Mouse (Mus musculus): Measurements from ENCODE around the gene Ric1. TPM values are rescaled to one million over a fixed set of nuclear protein-coding genes. Genes with fewer than 3 reads are reported as not detected.

Ric1 gene
- polyA plus RNA-seq, 1 experiment from 2014 or later: 18.4 TPM

DNA sequence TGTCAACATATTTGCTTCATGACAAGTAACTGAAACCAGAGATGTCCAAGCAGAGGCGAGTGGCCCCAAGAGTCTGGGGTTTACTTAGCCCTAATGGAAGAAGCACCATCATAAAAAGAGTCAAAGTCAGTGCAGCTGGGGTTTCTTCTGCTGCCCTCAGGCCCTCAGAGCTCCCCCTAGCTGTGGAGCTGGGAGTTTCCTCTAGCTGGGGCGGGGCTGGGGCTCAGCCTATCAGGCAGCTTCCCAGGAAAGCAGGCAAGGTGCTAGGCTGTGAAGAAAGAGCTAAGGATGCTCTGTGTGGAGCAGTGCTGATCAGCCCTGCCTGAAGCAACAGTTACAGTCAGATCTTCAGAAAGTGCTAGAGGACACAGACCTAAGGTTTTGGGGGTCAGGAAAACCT, 74.9 kb downstream of the Ric1 start:
- Histone ChIP-seq H3K27ac (ENCODE audit: low read depth, low read length) (no peak overlapping the region), H3K4me3 (ENCODE audit: low read depth, low read length) (no peak overlapping the region), H3K9ac (ENCODE audit: low read depth, low read length) (no peak overlapping the region), H3K9me3 (ENCODE audit: control insufficient read depth, low read length) (no peaks in the 10 kb centered on the region), H3K36me3 (ENCODE audit: control insufficient read depth, insufficient read depth, low read length) (peaks cover 3% of the 10 kb centered on the region; the same call in 1 of the 2 replicates), H3K4me1 (replicated peaks; ENCODE audit: control insufficient read depth, insufficient read depth, low read length) (no peaks in the 10 kb centered on the region), H3K27me3 (ENCODE audit: control insufficient read depth, insufficient read depth, low read length) (no peaks in the 10 kb centered on the region), H3K4me2 (replicated peaks; ENCODE audit: low read depth, low read length) (no peak overlapping the region)
- DNase-seq (ENCODE audit: low spot score): no peak
- ATAC-seq (ENCODE audit: low FRiP score): no peak
- 93% methylated on average over 2 of the region's 2 CpGs for WGBS

DNA sequence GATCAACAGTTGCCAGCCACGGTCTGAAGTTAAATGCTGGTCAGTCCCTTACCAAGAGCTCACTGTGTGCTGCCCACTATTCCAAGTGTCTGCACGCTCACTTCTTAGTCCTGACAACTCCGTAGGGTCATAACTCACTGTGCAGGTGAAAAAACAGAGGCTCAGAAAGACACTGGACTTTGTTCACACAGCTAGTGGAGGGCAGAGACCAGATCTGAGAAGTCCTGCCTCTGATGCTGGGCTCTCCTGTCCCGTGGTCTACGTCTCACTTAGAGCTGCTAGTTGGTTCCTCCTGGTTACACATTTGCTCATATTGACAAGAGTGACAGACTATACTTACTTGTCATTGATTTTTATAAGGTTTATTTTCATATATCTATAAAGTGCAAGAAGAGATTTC, 76.9 kb downstream of the Ric1 start:
- no peak overlapping the region for H3K27ac ChIP-seq (ENCODE audit: low read depth, low read length)
- WGBS: 92% methylated on average over 5 of the region's 5 CpGs
- DNase-seq (ENCODE audit: low spot score) (no peak), ATAC-seq (ENCODE audit: low FRiP score) (no peak)
- peaks cover 5% of the 10 kb centered on the region; the same call in 1 of the 2 replicates for H3K36me3 ChIP-seq (ENCODE audit: control insufficient read depth, insufficient read depth, low read length)
- no peaks in the 10 kb centered on the region for H3K4me1 ChIP-seq (replicated peaks; ENCODE audit: control insufficient read depth, insufficient read depth, low read length)
- H3K9me3 ChIP-seq (ENCODE audit: control insufficient read depth, low read length): no peaks in the 10 kb centered on the region
- no peak overlapping the region for H3K9ac ChIP-seq (ENCODE audit: low read depth, low read length)
- no peak overlapping the region for H3K4me3 ChIP-seq (ENCODE audit: low read depth, low read length)
- no peak overlapping the region for H3K4me2 ChIP-seq (replicated peaks; ENCODE audit: low read depth, low read length)
- no peaks in the 10 kb centered on the region for H3K27me3 ChIP-seq (ENCODE audit: control insufficient read depth, insufficient read depth, low read length)

DNA sequence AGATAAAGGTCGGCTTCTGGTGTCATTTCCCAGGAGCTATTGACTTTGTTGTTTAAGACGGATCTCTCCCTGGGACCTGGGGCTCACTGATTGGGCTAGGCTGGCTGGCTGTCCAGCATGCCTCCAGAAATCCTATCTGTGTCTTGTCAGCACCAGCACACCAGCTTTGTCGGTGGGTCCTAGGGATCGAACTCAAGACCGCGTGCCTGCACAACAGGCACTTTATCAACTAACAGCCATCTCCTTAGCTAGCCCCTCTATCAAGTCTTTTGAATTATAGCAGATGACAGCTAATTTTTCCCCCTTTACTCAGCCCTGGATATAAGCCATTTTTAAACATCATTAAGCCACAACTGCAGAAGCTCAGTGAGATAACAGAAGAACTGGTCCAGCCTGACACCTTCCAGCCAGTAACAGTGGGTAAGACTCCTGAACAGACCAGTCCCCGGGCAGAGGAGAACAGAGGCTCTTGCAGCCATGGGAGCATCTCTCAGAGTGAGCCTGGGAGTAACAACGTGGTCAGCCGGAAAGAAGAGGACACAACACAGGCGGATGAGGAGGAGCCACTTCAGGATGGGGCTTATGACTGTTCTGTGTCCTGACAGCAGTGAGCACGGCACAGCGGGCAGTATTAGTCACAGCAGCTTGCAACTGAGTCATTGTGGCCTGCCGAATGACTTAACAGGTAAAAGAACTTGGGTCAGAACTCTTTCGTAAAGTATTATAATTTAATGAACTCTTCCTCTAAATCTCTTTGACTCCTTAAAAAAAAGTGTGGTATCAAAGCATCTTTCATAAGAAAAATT, 81.7 kb downstream of the Ric1 start:
- Histone ChIP-seq H3K4me1 (replicated peaks; ENCODE audit: control insufficient read depth, insufficient read depth, low read length) (no peaks in the 10 kb centered on the region), H3K36me3 (ENCODE audit: control insufficient read depth, insufficient read depth, low read length) (0 out of 2 replicates have a peak, but pooled peaks cover 3% of the 10 kb centered on the region), H3K9ac (ENCODE audit: low read depth, low read length) (no peak overlapping the region), H3K27me3 (ENCODE audit: control insufficient read depth, insufficient read depth, low read length) (no peaks in the 10 kb centered on the region), H3K4me2 (replicated peaks; ENCODE audit: low read depth, low read length) (no peak overlapping the region), H3K9me3 (ENCODE audit: control insufficient read depth, low read length) (no peaks in the 10 kb centered on the region), H3K27ac (ENCODE audit: low read depth, low read length) (no peak overlapping the region), H3K4me3 (ENCODE audit: low read depth, low read length) (no peak overlapping the region)
- ATAC-seq (ENCODE audit: low FRiP score) (no peak), DNase-seq (ENCODE audit: low spot score) (no peak)
- WGBS: 88% methylated on average over 14 of the region's 14 CpGs

DNA sequence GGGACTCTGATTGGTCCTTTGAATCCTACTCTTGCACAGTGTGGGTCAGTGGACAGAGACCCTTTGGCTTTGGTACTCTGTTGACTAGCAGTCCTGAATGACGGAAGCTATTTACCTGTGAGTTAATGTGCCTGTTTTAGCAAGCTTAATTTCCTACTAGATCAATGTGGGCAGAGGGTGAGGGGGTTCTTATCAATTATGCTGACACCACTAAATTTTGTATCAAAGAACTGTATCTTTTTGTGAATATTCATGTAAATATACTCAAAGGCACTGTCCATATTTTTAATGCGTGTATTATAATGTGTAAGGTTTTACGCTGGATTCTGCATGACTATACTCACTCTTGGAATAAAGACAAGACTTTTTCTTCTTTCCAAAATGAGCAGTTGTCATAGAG, 82.6 kb downstream of the Ric1 start:
- no peak overlapping the region for H3K4me3 ChIP-seq (ENCODE audit: low read depth, low read length)
- H3K9me3 ChIP-seq (ENCODE audit: control insufficient read depth, low read length): no peaks in the 10 kb centered on the region
- no peaks in the 10 kb centered on the region for H3K27me3 ChIP-seq (ENCODE audit: control insufficient read depth, insufficient read depth, low read length)
- 0 out of 2 replicates have a peak, but pooled peaks cover 3% of the 10 kb centered on the region for H3K36me3 ChIP-seq (ENCODE audit: control insufficient read depth, insufficient read depth, low read length)
- no peak for ATAC-seq (ENCODE audit: low FRiP score)
- no peak overlapping the region for H3K27ac ChIP-seq (ENCODE audit: low read depth, low read length)
- H3K4me1 ChIP-seq (replicated peaks; ENCODE audit: control insufficient read depth, insufficient read depth, low read length): no peaks in the 10 kb centered on the region
- H3K4me2 ChIP-seq (replicated peaks; ENCODE audit: low read depth, low read length): no peak overlapping the region
- no peak overlapping the region for H3K9ac ChIP-seq (ENCODE audit: low read depth, low read length)
- DNase-seq (ENCODE audit: low spot score): no peak
- 89% methylated on average over 3 of the region's 3 CpGs for WGBS

DNA sequence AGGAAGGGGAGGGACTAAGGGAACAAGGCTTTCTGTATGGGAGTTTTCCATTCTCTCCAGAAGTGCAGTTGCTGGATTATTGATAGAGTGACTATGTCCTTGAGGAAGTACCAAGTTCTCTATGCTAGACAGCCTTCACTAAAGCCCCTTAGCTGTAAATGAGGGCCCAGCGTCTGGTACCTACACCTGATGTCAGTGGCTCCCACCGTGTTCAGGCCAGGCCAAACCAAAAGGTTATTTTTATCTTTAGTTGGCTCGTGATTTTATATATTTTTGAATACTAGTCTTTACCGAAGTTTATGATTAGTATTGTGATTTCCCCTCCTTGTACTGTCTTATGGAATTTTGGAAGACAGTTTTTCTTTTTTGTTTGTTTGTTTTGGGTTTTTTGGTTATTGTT, 85.4 kb downstream of the Ric1 start:
- Histone ChIP-seq H3K9me3 (ENCODE audit: control insufficient read depth, low read length) (no peaks in the 10 kb centered on the region), H3K27me3 (ENCODE audit: control insufficient read depth, insufficient read depth, low read length) (no peaks in the 10 kb centered on the region), H3K4me2 (replicated peaks; ENCODE audit: low read depth, low read length) (no peak overlapping the region), H3K4me3 (ENCODE audit: low read depth, low read length) (no peak overlapping the region), H3K27ac (ENCODE audit: low read depth, low read length) (no peak overlapping the region), H3K9ac (ENCODE audit: low read depth, low read length) (no peak overlapping the region), H3K4me1 (replicated peaks; ENCODE audit: control insufficient read depth, insufficient read depth, low read length) (no peaks in the 10 kb centered on the region), H3K36me3 (ENCODE audit: control insufficient read depth, insufficient read depth, low read length) (0 out of 2 replicates have a peak, but pooled peaks cover 3% of the 10 kb centered on the region)
- no peak for ATAC-seq (ENCODE audit: low FRiP score)
- no peak for DNase-seq (ENCODE audit: low spot score)
- 94% methylated on average over 4 of the region's 4 CpGs for WGBS

DNA sequence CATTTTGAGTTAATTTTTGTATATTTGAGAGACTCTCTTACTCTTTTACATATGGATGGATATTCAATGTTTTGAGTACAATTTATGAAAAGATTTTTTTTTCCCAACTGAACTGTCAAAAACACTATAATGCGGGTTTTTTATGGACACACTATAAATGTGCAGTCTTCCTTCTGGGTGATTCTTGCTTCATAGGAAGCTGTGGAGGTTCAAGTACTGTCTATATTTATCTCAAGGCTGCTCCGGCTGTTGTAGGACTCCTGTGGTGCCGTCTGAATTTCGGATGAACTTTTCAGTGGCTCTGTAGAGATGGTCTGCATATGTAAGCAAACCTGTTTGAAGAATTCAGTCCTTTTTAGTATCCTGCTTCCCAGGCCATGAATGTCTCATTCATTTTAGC, 86.1 kb downstream of the Ric1 start:
- Histone ChIP-seq H3K4me3 (ENCODE audit: low read depth, low read length) (no peak overlapping the region), H3K36me3 (ENCODE audit: control insufficient read depth, insufficient read depth, low read length) (0 out of 2 replicates have a peak, but pooled peaks cover 3% of the 10 kb centered on the region), H3K27ac (ENCODE audit: low read depth, low read length) (no peak overlapping the region), H3K9me3 (ENCODE audit: control insufficient read depth, low read length) (no peaks in the 10 kb centered on the region), H3K4me1 (replicated peaks; ENCODE audit: control insufficient read depth, insufficient read depth, low read length) (no peaks in the 10 kb centered on the region), H3K9ac (ENCODE audit: low read depth, low read length) (no peak overlapping the region), H3K27me3 (ENCODE audit: control insufficient read depth, insufficient read depth, low read length) (no peaks in the 10 kb centered on the region), H3K4me2 (replicated peaks; ENCODE audit: low read depth, low read length) (no peak overlapping the region)
- DNase-seq (ENCODE audit: low spot score) (no peak), ATAC-seq (ENCODE audit: low FRiP score) (no peak)
- 83% methylated on average over 4 of the region's 4 CpGs for WGBS

DNA sequence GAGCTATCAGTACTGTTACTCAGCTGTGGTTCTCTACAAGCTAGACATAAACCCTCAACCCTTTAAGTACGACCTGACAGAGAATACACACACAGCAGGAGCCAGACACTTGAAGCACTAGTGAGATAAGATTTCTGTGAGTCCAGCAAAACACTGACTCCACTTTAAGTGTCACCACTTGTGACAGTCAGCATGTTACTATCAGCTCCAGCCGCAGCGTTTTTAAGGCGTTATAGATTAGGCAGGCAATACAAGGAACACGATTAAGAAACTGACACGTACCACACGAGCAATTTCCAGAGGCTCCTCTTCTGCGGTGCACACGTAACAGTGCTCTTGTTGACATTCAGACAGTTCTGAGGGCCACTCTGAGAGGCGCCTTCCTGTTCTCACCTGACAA, 88.8 kb downstream of the Ric1 start:
- H3K27me3 ChIP-seq (ENCODE audit: control insufficient read depth, insufficient read depth, low read length): no peaks in the 10 kb centered on the region
- no peak overlapping the region for H3K4me2 ChIP-seq (replicated peaks; ENCODE audit: low read depth, low read length)
- WGBS: 93% methylated on average over 10 of the region's 10 CpGs
- H3K9ac ChIP-seq (ENCODE audit: low read depth, low read length): no peak overlapping the region
- ATAC-seq (ENCODE audit: low FRiP score): no peak
- no peaks in the 10 kb centered on the region for H3K9me3 ChIP-seq (ENCODE audit: control insufficient read depth, low read length)
- no peak overlapping the region for H3K4me3 ChIP-seq (ENCODE audit: low read depth, low read length)
- no peaks in the 10 kb centered on the region for H3K36me3 ChIP-seq (ENCODE audit: control insufficient read depth, insufficient read depth, low read length)
- H3K27ac ChIP-seq (ENCODE audit: low read depth, low read length): no peak overlapping the region
- no peaks in the 10 kb centered on the region for H3K4me1 ChIP-seq (replicated peaks; ENCODE audit: control insufficient read depth, insufficient read depth, low read length)
- no peak for DNase-seq (ENCODE audit: low spot score)

DNA sequence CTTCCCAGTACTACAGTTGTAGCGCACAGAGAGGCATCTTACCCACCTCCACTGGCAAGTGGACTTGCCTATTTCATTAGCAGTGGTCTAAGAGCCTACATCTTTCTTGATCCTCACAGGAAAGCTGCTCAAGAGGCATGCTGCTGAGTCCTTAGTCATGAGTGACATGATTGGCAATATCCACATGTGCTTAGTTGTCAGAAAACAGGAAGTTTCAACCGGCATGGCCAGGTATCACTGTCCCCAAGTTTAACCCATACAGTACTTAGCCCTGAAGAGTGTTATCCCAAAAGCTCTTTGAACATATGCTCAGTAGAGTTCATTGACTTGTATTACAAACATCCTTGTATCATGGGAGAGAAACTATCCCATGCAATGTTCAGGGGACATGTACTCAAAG, 90.0 kb downstream of the Ric1 start:
- no peak overlapping the region for H3K9ac ChIP-seq (ENCODE audit: low read depth, low read length)
- H3K4me1 ChIP-seq (replicated peaks; ENCODE audit: control insufficient read depth, insufficient read depth, low read length): no peaks in the 10 kb centered on the region
- WGBS: 88% methylated on average over 2 of the region's 2 CpGs
- no peak for DNase-seq (ENCODE audit: low spot score)
- no peaks in the 10 kb centered on the region for H3K27me3 ChIP-seq (ENCODE audit: control insufficient read depth, insufficient read depth, low read length)
- no peak overlapping the region for H3K4me3 ChIP-seq (ENCODE audit: low read depth, low read length)
- no peak overlapping the region for H3K4me2 ChIP-seq (replicated peaks; ENCODE audit: low read depth, low read length)
- no peaks in the 10 kb centered on the region for H3K36me3 ChIP-seq (ENCODE audit: control insufficient read depth, insufficient read depth, low read length)
- H3K9me3 ChIP-seq (ENCODE audit: control insufficient read depth, low read length): no peaks in the 10 kb centered on the region
- no peak overlapping the region for H3K27ac ChIP-seq (ENCODE audit: low read depth, low read length)
- no peak for ATAC-seq (ENCODE audit: low FRiP score)

DNA sequence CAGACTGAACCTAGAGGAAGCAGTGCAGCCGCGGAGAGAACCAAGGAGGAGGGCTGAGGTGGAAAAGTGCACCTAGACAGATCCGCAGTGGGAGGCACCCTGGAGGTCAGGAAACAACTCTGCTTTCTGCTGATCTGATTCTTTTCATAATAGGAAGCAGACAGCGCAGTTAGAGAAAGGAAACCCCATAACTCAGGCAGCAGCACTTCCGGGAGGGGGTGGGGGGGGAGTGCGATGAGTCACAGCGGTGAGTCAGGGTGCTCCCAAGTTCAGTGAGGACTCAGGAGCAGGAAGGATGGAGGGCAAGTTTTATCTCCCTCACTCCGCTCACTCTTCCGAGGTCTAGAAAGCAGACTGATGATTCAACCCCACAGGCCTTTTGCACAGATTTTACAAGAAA, 119.0 kb downstream of the Ric1 start:
- ATAC-seq (ENCODE audit: low FRiP score) (no peak), DNase-seq (ENCODE audit: low spot score) (no peak)
- H3K27me3 ChIP-seq (ENCODE audit: control insufficient read depth, insufficient read depth, low read length): no peaks in the 10 kb centered on the region
- no peak overlapping the region for H3K4me3 ChIP-seq (ENCODE audit: low read depth, low read length)
- H3K4me1 ChIP-seq (replicated peaks; ENCODE audit: control insufficient read depth, insufficient read depth, low read length): no peaks in the 10 kb centered on the region
- no peaks in the 10 kb centered on the region for H3K9me3 ChIP-seq (ENCODE audit: control insufficient read depth, low read length)
- H3K9ac ChIP-seq (ENCODE audit: low read depth, low read length): no peak overlapping the region
- H3K36me3 ChIP-seq (ENCODE audit: control insufficient read depth, insufficient read depth, low read length): 0 out of 2 replicates have a peak, but pooled peaks cover 2% of the 10 kb centered on the region
- H3K27ac ChIP-seq (ENCODE audit: low read depth, low read length): no peak overlapping the region
- 64% methylated on average over 7 of the region's 9 CpGs for WGBS
- H3K4me2 ChIP-seq (replicated peaks; ENCODE audit: low read depth, low read length): no peak overlapping the region

Measured in hindbrain, embryonic 11.5 days (tissue).